Mouse (Mus musculus): ENCODE measurements around the gene Ppp1r35. TPM values are rescaled to one million over a fixed set of nuclear protein-coding genes. Genes with fewer than 3 reads are reported as not detected.

Gene Ppp1r35
- total RNA-seq, 2 experiments from 2014 or later: 13.4 to 17.4 TPM

DNA sequence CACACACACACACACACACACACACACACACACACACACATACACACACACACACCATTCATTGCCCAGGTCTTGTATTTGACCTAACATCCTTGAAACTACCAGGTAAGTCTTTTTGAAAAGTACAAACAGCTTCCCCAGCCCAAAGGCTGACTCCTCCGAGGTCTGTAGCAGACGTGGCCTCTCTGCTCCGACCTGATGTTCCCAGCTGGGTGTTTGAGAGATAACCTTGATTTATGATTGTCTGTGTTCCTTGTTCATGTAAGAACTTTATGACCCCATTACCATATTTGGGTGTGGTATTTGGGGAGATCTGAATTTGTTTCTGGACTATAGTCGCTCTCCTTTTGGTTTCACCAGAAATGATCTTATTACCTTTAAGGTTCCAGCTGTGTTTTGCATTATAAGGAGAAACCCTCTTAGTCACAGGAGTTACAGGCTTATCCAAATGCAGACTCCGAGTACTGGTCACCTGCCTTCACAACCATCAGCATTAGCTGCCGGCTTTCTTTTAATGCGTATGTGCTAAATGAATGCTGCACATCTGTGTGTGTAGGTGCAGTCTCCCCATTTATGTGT lies 1.3 kb upstream of the Ppp1r35 start:
- DNase-seq: no peak
- intact Hi-C loops (cut with DNase I): no loop called here

DNA sequence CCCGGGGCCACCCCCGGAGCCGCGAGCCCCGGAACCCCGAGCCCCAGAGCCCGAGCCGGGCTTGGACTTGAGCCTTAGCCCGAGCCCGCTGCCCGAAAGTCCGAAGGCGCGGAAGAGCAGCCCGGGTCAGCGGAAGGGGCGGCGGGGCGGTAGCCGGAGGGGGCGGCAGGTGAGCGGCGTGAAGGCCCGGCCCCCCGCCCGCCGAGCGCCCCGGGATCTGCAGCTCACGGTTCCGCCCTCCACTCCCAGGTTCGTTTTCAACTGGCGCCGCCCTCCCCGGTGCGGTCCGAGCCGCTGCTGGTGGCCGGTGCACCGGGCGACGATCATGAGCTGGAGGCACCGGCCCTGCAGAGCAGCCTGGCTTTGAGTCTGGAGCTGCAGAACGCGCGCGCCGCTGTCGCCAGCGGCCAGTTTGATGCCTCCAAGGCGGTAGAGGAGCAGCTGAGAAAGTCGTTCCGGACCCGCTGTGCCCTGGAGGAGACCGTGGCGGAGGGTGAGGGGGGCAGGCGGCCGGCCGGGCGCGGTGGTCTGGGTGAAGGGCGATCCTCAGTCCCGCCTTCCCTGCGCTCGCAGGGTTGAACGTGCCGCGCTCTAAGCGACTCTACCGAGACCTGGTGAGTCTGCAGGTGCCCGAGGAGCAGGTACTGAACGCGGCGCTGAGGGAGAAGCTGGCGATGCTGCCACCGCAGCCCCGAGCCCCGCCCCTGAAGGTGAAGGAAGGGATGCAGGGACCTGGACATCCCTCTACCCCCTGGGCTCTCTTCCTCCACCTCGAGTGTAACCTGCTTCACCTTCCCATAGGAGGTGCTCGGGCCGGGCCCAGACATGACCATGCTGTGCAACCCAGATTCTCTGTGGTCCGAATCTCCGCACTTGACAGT lies 644 bp downstream of the Ppp1r35 start:
- intact Hi-C loops (cut with DNase I): no loop called here
- DNase-seq: no peak

DNA sequence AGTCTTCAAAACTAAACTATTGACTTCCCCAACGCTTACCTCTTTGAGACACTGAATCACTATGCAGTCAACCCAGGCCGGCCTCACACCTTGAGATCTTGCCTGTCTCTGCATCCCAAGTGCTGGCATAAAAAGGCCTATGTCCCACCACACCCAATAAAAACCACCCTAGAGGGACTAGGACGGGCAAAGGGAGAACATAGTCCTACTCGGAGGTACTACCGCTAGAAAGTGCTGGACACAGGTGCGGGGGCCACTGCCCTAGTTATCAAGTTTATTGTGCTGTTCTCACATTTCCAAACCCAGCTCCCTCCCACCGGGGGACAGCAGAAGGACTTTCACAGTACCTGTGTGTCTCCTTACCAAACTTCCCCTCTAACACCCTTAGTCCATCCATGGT lies 3.0 kb downstream of the Ppp1r35 start:
- DNase-seq: no peak
- intact Hi-C loops (cut with DNase I): loop anchor here (10.0 kb wide), 1 partner anchor 383 kb away; the partner anchor contains the start of gene Cops6

DNA sequence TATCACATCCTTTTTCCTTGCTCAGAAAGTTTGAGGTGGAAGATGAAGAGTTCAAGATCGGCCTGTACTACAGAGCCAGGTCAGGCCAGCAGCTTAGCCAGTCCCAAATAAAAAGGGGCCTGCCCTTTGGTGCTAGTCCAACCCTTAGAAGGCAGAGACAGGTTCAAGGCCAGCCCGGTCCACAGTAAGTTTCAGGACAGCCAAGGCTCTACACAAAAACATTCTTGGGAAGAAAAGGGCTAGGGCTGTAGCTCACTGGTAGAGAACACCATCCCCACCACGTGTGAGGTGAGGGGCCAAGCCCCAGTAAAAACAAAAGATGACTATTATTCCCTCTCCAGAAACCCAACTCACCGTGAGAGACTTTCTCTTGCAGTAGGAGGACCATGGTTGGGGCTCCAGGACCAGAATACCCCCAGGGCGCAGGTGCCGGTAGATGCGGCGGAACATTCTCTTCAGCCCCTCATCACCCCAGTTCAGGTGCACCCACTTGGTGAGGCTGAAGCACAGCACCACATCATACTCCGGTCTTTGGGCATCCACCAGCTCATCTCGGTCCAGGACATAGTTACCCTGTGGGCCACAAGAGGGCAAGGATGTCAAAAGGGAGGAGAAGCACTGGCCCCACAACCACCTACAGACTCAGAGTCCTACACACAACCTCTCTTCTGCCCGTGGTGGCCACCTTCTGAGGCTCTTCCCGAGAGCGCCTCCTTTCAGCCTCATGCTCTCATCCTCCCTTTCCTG lies 4.3 kb downstream of the Ppp1r35 start:
- intact Hi-C loops (cut with DNase I): loop anchor here (10.0 kb wide), 1 partner anchor 382 kb away; the partner anchor contains the start of gene Cops6
- no peak for DNase-seq

DNA sequence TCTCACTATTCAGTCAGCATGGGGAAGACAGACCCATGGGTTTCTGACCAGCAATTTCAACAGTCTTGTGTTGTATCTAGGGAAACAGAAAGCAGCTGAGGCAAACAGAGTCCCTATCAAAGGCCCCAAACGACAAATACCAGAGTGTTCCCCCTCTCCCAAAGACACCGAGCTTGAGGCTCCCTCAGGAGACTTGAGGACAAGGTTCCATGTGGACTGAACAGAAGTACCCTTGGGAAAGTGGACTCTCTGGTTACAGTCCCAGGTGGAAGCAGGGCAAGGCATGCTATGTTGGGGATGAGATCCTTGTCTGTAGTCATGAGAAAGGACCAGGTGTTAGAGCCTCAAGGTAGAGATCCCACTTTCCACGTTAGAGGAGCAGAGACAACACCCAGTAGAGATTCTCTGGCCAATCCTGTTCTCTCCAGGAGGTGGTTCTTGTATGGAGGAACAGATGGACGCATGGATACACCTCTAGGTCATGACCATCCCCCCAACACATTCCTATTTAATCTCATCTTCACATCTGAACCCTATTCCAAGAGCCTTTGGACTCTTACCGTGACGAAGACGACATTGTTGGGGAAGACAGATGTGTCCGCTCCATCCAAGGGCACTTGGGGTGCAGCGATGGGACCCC lies 5.4 kb downstream of the Ppp1r35 start:
- intact Hi-C loops (cut with DNase I): loop anchor here (10.0 kb wide), 1 partner anchor 381 kb away; the partner anchor contains the start of gene Cops6
- no peak for DNase-seq

DNA sequence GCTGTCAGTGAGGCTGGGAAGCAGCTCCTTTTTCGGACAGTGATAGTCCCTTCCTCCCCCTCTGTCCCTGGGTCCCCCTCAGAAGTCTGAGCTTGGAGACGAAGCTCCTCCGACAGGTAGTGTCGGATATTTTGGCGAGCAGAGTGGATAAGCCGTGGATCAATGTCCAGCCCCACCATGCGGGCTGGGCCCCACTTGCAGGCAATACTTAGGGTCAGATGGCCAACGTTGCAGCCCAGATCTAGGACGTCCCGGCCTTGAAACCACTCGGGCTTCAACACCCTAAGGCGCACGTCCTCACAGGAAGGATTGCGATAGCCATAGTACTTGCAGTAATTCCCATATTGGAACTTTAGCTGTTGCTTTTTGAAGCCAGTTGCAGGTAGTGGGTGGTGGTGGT lies 5.9 kb downstream of the Ppp1r35 start:
- DNase-seq: no peak
- intact Hi-C loops (cut with DNase I): loop anchor here (10.0 kb wide), 1 partner anchor 380 kb away; the partner anchor contains the start of gene Cops6

DNA sequence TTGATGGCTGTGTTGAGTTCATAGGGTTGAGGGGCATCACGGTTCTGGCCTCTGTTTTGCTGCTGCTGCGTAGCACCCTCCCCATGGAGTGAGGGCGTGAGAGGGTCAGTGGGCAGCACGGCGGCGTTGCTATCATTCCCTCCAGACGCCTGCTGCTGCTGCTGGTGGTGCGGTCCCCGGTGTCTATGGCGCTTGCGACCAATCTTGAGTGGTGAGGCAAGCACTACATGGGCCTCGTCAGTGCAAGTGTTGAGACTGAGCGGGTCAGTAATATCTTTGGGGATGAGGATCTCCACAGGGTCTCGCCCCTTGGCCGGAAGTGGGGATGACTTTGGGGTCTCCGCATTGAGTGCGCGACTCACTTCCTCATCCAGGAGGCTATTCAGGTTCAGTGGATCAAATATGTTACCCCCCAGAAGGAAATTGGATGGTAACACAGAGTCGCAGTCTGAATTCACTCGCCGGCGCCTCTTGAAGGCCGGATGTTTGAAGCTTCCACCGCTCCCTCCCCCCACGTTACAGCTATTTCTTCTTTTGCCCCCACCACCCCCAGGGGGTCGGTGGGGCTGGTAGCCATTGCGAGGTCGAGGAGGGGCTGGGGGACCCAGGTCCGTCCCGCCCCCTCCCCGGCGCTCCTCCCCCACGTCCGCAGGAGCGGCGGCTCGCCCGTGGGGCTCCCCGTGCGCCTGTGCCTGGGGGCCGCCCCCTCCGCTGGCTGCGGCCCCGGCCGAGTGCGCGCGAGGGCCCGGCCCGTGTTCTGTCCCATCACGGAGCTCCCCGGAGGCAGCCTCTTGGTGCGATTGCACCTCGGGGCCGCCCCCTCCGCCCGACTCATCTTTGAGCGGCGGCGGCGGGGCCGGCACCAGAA lies 6.7 kb downstream of the Ppp1r35 start:
- intact Hi-C loops (cut with DNase I): loop anchor here (10.0 kb wide), 1 partner anchor 379 kb away; the partner anchor contains the start of gene Cops6
- no peak for DNase-seq

DNA sequence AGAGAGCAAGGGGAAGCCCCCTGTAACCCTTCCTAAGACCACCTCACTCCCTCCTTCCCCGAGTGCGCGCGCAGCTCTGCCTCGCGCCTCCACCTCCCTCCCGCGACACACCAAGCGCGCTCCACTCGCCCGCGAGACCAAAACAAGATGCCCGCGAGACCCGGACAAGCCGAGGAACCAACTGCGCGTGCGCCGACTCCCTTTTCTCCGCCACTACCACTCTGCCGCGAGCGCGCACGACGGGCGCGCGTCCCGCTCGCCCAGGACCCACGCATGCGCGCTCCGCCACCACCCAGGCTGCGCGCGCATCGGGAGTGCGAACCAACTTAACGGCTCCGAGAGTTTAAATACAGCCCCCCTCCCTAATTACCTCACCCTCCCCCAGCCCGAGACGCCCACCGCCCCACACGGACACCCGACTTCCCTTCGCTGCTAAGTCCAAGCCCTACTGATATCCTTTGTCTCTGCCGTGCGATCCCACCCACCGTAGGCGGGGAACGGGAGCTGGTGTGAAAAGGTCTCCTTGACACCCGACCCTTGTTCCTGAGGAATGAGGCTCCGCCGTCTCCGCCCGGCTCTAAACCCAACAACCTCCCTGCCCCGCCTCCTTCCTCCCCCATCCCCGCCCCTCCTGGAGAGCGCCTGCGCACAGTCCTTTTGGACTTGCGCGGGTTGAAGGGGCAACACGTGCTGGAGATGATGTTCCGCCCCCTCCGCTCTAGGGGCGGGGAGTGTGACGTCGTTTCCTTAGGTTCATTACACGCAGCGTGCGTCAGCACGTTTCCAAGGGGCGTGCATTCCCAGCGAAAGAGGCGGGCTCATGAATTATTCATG lies 7.7 kb downstream of the Ppp1r35 start:
- intact Hi-C loops (cut with DNase I): loop anchor here (10.0 kb wide), 1 partner anchor 378 kb away; the partner anchor contains the start of gene Cops6
- DNase-seq: peak; percentile 99 to 100

DNA sequence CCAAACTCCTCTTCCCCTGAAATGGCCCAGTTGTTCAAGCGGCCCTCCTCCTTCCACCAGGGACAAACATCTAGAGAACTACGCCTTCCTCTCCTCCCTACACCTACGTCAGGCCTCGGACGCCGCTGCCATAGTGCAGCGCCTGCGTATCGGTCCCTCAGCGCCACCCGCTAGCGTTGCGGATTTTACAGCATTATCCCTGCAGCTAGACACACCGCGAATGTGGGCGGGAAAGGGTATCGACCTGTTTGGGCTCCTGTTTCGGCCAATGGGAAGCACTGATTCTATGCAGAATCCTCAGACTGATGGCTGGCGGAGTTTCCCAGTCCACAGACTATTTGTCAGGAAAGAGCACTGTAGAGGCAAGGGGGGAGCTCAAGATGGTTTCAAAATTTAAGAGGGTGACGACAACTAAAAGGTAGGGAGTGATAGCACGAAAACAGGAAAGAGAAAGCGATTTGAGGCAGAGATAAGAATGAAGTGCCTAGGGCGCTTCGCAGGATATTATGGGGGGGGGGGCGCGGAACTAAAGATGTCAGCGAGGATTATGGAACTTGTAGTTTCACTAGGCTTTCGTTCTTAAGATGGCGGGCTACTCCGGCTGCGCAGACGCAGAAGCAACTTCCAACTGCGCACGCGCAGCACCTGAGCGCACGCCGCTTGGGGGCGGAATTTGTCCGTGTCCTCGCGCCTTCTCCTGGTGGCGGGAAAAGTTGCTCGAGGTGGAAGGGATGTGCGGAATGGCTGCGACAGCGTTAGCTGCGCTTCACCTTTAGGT lies 8.7 kb downstream of the Ppp1r35 start, which contains the start of the genes Mepce and Zcwpw1:
TSS of gene Mepce (minus strand) at position 505 of the 778 bp plus-strand sequence.
TSS of gene Zcwpw1 (plus strand) at position 648 of the 778 bp plus-strand sequence.
- DNase-seq: peak; percentile 97 to 98
- intact Hi-C loops (cut with DNase I): loop anchor here (10.0 kb wide), 1 partner anchor 377 kb away; the partner anchor contains the start of gene Cops6

DNA sequence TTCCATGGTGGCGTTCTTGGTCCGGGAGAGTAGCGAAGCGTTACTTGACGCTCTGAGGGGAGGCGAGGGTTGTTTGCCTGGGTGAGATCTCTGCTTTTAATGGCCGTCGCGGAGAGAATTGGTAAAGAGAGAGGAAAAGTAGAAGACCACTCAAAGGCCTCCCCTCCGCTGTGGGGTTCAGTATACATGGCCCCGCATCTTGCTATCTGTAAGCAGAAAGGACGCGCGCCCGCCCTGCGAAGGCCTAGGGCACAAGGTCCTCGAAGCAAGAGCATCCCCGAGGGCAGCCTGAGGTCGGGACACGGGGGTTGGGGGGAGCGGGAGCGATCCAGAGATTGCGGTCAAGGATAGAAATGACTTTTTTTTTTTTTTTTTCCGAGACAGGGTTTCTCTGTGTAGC lies 9.5 kb downstream of the Ppp1r35 start:
- intact Hi-C loops (cut with DNase I): loop anchor here (10.0 kb wide), 1 partner anchor 377 kb away; the partner anchor contains the start of gene Cops6

DNA sequence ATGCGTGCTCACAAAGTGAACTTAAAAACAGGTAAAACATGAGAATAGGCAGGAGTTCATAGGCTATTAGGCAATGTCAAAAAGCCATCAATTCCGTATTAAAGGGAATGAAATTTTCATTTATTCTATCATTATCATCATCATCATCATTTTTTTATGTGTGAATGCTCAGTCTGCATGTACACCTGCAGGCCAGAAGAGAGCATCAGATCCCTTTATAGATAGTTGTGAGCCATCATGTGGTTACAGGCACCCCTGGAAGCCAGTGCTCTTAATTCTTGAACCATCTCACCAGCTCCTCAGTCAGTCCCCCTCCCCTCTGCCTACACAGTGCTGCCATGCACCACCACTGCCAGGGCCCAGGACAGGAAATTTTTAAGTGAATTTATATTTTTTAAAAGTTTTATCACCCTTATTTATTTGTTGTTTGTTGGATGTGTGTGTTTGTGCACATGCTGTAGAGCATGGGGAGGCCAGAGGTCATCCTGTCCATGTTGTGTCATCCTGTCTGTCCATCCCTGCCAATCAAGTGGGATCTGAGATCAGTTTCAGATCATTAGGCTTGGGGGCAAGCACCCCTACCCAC lies 10.4 kb downstream of the Ppp1r35 start:
- intact Hi-C loops (cut with DNase I): loop anchor here (10.0 kb wide), 1 partner anchor 376 kb away; the partner anchor contains the start of gene Cops6
- DNase-seq: no peak

More for the DNA sequence above, 9.5 kb downstream of the Ppp1r35 start:
- no peak for DNase-seq

DNA sequence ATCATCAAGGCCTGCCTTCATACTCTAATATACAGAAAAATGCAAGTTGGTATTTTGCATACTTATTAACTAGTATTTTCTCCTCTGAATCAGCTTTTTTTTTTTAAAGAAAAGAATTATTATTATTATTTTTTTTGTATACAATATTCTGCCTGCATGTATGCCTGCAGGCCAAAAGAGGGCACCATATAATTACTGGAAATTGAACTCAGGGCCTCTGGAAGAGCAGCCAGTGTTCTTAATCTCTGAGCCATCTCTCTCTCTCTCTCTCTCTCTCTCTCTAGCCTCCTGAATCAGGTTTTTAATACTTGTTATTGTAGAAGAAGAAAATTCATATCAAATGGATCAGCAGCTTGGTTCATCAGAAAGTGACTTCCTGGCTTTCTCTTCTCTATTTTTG lies 12.9 kb downstream of the Ppp1r35 start:
- DNase-seq: no peak
- intact Hi-C loops (cut with DNase I): loop anchor here (2.0 to 5.0 kb wide), 3 partner anchors 41 to 161 kb away; no protein-coding TSS in a partner anchor

DNA sequence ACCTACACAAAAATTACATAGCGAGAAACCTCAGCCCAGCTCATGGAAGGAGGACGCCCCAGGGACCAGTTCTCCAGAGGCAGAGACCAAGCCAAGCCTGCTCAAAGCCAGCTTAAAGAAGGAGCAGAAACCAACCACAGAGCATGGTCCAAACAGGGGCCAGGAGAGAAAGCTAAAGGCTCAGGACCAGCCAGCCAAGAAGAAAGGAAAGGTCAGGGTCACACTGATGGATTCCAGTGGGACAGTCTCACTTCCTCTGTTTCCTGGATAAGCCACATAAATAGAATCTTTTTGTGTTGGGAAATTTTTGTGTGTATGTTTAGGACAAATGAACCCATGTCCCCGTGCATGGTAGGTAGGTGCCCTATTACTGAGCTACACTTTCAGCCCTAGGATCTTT lies 18.0 kb downstream of the Ppp1r35 start:
- intact Hi-C loops (cut with DNase I): no loop called here

DNA sequence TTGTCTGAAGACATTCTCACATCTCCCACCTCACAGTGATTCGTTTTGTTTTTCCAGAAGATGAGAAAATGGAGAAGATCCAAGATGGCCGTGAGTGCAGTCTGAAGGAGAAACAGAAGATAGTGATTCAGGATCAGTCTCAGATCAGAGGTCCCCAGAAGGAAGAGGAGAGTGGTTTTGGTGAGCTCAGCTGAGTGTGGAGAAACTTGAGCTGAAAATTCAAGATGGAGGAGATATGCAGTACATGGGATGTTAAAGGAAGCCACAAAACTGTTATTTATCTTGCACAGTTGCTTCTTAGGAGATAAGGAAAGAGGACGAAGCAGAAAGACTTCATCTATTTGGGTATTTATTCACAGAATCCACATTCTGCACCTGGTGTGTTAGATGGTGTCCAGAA lies 22.3 kb downstream of the Ppp1r35 start:
- intact Hi-C loops (cut with DNase I): no loop called here
- no peak for DNase-seq

More for the DNA sequence above, 18.0 kb downstream of the Ppp1r35 start:
- no peak for DNase-seq

DNA sequence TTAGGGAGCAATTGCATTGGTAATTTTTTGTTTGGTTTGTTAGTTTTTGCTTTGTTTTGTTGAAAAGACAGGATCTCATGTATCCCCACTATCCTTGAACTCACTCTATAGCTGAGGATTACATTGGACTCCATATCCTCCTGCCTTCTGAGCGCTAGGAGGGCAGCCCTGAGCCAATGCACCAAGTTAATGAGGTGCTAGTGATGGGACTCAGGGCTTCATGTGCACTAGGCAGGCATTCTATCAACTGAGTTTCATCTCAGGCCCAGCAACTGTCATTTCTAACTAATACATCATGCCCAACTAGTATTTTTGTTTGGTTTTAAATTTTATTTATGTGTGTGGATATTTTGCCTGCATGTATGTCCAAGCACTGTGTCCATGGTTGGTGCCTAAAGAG lies 27.5 kb downstream of the Ppp1r35 start:
- intact Hi-C loops (cut with DNase I): loop anchor here (5.0 kb wide), 1 partner anchor 151 kb away; no protein-coding TSS in a partner anchor
- DNase-seq: no peak

DNA sequence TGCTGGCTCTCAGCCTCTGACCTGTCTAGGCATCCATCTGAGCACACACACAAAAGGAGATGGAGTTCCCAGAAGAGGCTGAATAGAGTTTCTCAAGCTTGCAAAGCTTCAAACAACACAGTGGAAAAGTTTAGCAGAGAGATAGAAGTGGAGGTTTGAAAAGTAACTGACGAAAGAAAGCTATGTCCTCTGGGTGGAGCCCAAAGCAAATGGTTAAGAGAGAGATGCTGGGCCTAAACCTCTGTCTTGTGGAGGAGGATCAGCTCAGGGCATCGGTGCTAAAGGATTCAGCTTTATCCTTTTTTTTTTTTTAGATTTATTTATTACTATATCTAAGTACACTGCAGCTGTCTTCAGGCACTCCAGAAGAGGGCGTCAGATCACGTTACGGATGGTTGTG lies 29.7 kb downstream of the Ppp1r35 start:
- DNase-seq: no peak
- intact Hi-C loops (cut with DNase I): loop anchor here (5.0 kb wide), 1 partner anchor 149 kb away; no protein-coding TSS in a partner anchor
